Mouse (Mus musculus) CD4-positive, CD25-positive, alpha-beta regulatory T cell, adult 2 months (primary cell): Measurements from ENCODE around the gene Uhrf1bp1l.

ENCODE experiments used
- DNase-seq: peaks from one replicate; pipeline ENCODE4 v3.0.0-alpha.2; 2012; ENCODE audit warnings: low read depth, low spot score

The Uhrf1bp1l gene

DNA sequence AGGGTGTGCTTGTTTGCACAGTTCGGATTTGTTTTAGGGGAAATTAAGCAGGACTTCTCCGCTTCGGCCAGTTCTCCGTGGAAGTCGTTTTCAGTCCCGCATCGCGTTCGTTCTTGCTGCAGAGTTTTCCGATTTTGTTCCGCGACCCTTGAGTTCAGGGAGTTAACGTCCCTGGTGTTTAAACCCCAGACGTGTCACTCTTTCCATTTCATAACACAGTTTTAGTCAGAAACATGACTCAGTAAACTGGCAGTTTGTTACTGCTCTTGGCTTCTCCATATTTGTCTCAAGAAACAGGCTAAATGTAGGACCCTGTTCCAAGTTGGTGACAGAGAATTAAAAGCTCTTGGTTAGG, 852 bp downstream of the Uhrf1bp1l start:
- peak; percentile 54 for DNase-seq

DNA sequence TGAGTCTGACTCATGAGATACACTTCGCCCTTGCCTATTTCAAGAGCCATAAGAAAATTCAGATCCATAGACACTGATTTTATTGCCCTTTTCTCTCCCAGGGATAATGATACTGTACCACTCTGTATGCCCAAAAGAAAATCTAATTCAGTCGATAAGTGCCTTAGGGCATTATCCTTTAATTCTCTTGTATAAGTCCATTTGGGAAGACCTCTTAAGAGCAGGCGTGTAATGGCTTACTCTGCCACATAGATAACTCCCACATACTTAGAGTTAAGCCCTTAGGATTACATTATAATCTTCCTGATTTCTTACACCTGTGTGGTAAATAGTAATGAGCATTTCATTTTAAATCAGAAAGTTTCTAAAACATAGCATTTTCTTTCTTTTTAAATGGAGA, 1.8 kb downstream of the Uhrf1bp1l start:
- DNase-seq: no peak

GRCm38 (mm10) chr10:89747221-89747905, 2.6 kb downstream of the Uhrf1bp1l start:
- DNase-seq: peak; percentile 57

GRCm38 (mm10) chr10:89747911-89748310, 3.1 kb downstream of the Uhrf1bp1l start:
- DNase-seq: no peak

DNA sequence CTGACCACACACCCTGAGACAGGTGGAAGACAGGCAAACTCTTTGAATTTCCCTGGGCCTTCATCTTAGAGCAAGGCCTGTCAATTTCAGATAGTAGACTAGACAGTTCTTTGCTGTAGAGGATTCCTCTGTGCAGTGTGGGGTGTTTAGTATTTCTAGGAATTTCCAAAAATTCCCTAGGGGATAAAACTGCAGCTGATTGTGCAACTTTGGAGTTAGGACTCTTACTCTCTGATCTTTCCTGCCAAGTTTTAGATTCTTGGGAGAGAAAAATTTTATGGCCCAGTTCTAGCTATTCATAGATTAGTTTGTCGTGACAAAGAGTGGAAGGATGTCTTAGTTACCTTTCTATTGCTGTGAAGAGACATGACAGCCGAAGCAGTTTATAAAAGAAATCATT, 3.8 kb downstream of the Uhrf1bp1l start:
- DNase-seq: no peak

DNA sequence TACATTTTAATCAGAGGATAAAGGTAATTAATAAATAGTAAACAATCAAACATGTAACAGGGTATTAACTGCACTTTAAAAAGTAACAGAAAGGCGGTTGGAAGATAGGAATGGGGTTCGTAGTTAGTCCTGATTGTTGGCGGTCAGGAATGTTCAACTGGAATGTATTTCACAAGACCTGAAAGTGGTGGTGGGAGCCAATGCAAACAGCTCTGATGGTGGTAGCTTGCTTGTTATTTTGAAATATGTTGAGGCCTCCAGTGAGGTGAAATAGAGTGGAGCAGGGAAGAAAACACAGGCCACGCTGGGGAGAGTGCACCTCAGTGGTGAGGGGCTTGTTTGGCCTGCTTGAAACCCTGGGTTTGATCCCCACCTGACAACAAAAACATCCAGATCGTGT, 6.3 kb downstream of the Uhrf1bp1l start:
- DNase-seq: no peak

DNA sequence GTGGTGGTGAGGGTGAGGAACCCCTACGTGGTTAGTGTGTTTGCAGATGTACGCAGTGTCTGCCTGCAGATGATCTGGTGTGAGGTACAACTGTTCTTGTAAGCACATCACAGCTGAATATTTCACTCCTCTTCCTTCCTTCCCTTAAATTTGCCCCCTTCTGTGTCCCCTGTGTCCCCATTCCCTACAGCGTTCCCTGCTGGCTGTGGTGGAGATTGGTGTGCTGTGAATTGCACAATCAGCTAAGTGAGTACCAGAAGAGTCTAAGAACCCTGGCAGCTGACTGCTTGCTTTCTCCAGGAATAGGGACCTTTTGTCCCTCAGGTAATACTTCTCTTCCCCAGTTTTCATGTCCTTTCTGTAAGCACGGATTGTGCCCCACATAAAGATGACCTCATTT, 10.4 kb downstream of the Uhrf1bp1l start:
- no peak for DNase-seq

GRCm38 (mm10) chr10:89760772-89761171, 16.0 kb downstream of the Uhrf1bp1l start:
- DNase-seq: no peak

DNA sequence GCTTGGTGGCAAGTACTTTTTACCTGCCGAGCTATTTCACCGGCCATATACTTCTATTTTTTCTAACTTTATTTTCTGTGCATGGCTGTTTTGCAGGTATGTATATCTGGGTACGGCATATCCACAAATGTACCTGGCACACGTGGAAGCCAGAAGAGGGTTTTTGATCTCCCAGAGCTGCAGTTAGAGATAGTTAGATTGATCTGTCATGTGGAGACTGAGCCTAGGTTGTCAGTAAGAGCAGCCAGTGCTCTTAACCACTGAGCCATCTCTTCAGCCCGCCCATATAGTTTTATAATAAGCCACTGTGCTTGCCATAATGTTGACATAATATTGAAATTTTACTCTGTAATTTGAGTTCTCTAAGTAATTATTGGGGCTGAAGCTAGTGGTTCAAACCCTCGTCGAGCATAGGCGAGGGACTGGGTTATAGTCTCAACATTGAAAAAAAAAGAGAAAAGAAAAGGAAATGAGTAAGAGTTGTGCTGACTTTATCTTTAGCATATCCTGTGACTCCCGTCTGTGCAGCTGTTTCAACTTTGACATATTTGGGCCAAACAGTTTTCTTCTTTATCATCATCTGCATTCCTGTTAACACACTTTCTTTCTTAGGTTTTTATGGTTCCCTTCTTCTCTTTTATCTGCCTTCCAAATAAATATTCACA, 19.8 kb downstream of the Uhrf1bp1l start:
- DNase-seq: peak; percentile 34

DNA sequence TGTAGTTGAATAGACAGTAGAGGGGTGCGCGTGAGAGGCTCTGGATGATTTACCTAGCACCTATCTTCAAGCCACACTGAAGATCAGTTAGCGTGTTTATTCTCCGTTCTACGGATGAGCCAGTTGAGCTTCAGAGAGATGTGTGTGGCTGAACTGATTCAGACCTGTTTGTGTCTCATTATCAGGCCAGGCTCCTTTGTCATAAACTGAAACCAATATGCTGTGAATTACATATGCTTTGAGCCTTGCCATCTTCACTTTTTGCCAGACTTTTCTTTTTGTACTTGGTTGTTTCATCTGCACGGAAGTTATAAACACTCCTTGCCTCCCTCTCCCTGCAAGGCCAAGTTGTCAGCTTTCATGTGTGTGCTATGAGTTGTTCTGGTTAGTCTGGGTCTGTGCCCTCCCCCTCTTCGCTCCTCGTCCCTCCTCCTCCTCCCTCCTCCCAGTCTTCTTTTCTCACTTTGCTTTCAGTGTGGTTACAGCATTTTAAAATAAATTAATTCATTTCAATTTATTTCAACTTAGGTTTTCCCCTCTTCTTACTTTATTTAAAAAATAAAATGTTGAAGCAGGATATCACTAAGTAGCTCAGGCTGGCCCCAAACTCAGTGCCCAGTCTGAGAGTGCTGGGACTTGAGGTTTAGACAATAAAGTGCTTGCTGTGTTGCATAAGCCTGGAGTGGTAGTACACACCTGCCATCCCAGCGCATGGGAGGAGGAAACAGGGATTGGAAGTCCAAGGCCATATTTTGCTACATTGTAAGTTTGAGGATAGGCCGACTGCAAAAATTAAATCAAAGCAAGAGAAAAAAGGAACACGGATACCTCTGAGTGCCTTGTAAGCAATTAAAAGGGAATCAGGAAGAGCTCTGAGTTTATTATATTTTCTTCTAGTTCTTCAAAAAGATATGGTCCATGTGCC, 21.3 kb downstream of the Uhrf1bp1l start:
- peak; percentile 42 for DNase-seq

- DNase-seq: no peak
Observed at GRCm38 (mm10) chr10:89768352-89769020, 23.7 kb downstream of the Uhrf1bp1l start.

DNA sequence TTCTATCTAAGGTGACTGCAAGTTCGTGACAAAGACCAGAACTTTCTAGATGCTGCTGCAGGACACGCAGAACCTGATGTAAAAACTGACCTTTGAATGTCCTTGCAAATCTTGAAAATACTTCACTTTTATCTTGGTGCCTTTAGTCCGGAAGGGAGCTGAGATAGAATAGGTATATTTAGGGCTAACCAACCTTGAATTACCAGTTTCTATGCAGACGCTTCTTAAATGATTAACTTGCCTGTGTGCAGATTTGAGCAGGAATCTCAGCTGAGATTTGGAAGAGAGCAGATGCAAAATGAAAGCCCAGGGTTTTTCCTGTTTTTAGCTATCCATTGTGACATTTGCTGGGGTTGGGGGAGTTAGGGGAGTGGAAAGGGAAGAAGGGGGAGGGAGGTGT, 24.3 kb downstream of the Uhrf1bp1l start:
- no peak for DNase-seq

DNA sequence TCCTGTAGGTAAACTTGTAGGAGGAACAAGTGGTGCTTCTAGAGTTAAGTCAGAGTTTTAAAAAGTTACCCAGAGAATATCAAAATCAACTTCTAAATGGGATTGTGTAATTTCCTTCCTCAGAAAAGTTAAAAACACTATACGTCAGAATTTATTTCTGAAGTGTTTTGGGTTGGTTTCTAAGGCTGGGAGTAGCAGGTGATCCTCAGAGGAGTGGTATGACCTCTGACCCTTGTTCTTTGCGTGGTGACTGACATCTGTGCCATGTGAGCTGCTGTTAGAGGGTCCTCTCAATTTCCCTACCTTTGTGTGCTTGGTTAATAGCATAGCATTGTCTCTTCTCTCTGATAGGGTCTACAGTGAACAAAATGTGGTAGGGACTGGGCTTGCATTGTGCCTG, 27.1 kb downstream of the Uhrf1bp1l start:
- DNase-seq: no peak

GRCm38 (mm10) chr10:89776029-89776428, 31.2 kb downstream of the Uhrf1bp1l start:
- no peak for DNase-seq

DNA sequence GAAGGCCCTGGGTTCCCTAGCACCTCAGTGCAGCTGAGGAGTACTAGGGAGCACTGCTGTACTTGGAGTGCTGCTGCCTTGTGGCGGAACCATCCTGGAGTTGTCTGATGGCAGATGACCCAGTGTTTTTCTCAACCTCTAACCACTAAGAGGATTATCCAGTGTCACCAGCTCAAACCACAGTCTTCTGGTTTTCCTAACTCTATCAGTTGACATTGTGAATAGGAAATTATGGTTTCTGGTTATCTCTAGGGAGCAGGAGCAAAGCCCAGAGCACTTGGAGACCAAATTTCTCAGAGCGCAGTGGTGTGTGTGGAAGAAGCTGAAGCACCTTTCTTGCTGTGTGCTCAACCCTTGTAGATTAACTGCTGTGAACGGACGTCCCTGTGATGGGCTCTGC, 47.1 kb downstream of the Uhrf1bp1l start:
- no peak for DNase-seq

GRCm38 (mm10) chr10:89794121-89794520, 49.3 kb downstream of the Uhrf1bp1l start:
- DNase-seq: no peak

GRCm38 (mm10) chr10:89819146-89819545, 74.4 kb downstream of the Uhrf1bp1l start:
- no peak for DNase-seq

GRCm38 (mm10) chr10:89823906-89824305, 79.1 kb downstream of the Uhrf1bp1l start:
- peak; percentile 70 for DNase-seq

DNA sequence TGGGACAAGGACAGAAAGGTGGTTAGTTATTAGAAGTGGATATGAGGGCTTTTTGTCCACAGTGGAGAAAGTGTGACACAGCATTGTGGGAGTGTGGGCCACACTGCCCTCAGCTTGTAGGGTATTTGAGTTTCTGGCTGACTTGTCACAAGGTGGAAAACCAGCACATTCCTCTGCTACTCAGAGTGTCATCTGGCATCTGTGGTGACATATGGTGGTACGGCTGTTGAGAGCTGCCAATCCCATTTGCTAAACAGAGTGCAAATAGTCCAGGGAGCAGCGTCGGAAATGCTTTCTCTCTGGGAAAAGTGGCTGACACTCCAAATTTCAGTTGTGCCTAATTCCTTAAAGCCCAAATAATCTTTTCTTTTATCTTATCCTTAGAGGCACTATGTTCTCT, 82.1 kb downstream of the Uhrf1bp1l start:
- DNase-seq: no peak

GRCm38 (mm10) chr10:89832334-89832733, 87.5 kb downstream of the Uhrf1bp1l start:
- DNase-seq: no peak

DNA sequence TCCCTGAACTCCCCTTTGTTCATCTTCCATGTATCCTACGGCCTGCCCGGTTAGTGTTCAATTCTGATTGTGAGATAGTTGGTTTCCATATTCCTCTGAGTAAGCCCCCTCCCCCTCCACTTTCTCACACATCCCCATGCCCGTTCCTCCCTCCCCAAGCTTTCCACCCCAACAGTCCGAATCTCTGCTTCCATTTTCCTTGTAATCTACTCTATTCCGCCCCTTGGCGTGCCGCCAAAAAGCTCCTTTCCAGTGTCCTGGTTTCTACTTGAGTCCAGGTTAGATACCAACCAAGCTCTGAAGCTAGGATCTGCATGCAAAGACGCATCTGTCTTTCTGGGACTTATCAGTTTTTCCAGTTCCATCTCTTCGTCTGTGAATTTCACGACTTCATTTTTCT, 88.4 kb downstream of the Uhrf1bp1l start:
- DNase-seq: no peak

DNA sequence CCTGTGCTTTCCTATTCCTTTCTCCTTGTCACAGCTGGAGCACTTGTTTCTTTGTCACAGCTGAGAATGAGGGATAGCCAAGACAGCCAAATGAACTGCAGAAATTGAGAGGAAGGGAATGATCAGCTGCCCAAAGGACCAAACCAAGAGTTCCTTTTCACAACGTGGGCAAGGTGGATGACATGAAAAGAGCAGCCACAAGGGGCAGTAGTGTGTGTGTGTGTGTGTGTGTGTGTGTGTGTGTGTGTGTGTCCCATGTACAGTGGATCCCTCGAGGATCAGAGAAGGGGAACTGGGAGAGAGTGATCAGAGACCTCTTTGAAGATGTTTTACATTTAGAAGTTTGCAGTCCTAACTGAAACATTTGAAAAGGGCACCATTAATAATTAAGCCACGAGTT, 92.7 kb downstream of the Uhrf1bp1l start:
- no peak for DNase-seq
